In the genomic region with DNA sequence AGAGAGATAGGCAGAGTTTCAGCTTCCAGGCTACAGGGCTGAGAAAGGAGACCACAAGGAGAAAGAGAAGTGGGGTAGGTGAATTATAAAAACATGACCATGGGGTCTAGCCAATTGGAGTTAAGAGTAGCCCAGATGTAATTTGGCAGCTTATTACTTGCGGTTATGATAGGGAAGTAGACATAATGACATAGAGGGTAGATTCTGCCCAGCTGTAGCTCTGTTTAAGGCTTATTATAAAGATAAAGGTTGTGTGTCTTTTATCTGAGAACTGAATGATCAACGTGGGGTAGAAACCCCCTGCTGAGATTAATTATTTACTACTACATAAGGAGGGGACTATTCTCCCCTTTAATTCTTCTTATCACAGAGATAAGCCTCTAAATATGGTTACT, we compare ENCODE assay signal across 25 mouse cellular contexts. TPM values are rescaled to one million over a fixed set of nuclear protein-coding genes. Genes with fewer than 3 reads are reported as not detected.
DNase-seq lines count a peak whose midpoint lies in the region; ATAC-seq lines count a peak whose summit lies in the region.
"Had no signal": no experiment of that assay in that cellular context is flagged by ENCODE, and none has a peak within 500 bp of the region (broad histone marks: within the 10 kb centered on the region; RNA-seq: fewer than 3 reads in every experiment).

No protein-coding gene starts in this region.

- no peak overlapping the region for H3K27ac ChIP-seq in midbrain, embryonic 11.5 days (ENCODE audit: low read depth, low read length)
- H3K27ac ChIP-seq in midbrain, embryonic 13.5 days, result no peak overlapping the region
- H3K27ac ChIP-seq in intestine, embryonic 16.5 days (ENCODE audit: low read length), result no peak overlapping the region
- H3K27ac ChIP-seq: forebrain, embryonic 10.5 days; forebrain, embryonic 13.5 days; hindbrain, embryonic 14.5 days; hindbrain, postnatal 0 days had no signal

- H3K4me3 ChIP-seq in midbrain, embryonic 11.5 days (ENCODE audit: low read depth, low read length), result no peak overlapping the region
- H3K4me3 ChIP-seq in midbrain, embryonic 13.5 days (replicated peaks), result no peak overlapping the region
- H3K4me3 ChIP-seq in intestine, embryonic 16.5 days (ENCODE audit: low read length), result no peak overlapping the region
- H3K4me3 ChIP-seq: forebrain, embryonic 10.5 days; forebrain, embryonic 13.5 days had no signal

- 65% methylated on average over 2 of the region's 2 CpGs for WGBS in midbrain, embryonic 11.5 days
- 59% methylated on average over 2 of the region's 2 CpGs for WGBS in midbrain, embryonic 13.5 days
- 38% methylated on average over 2 of the region's 2 CpGs for WGBS in intestine, embryonic 16.5 days

- DNase-seq in midbrain, embryonic 11.5 days (ENCODE audit: low spot score, missing footprints), result peak; percentile 21
- DNase-seq in spleen, postnatal 10 days (ENCODE audit: low spot score in 2 of 2), result no peak
- no peak for DNase-seq in kidney, postnatal 4 days
- no peak for DNase-seq in cerebellum, adult 9-10 months
- DNase-seq: adrenal gland, adult 2 months; adrenal gland, postnatal 14 days; cerebellum, adult 11 months; cerebellum, adult 2 months; cerebellum, postnatal 10 days; cerebellum, postnatal 36 days; gastrocnemius, postnatal 10 days; gastrocnemius, postnatal 36 days; heart, postnatal 36 days had no signal

- no peaks in the 10 kb centered on the region for H3K9me3 ChIP-seq in midbrain, embryonic 11.5 days (ENCODE audit: control insufficient read depth, low read length)
- no peaks in the 10 kb centered on the region for H3K9me3 ChIP-seq in midbrain, embryonic 13.5 days
- no peaks in the 10 kb centered on the region for H3K9me3 ChIP-seq in intestine, embryonic 16.5 days (ENCODE audit: control insufficient read depth, low read length)
- H3K9me3 ChIP-seq: forebrain, embryonic 10.5 days; forebrain, embryonic 13.5 days had no signal

- ATAC-seq in midbrain, embryonic 11.5 days (ENCODE audit: low FRiP score), result no peak
- no peak for ATAC-seq in midbrain, embryonic 13.5 days
- ATAC-seq in common myeloid progenitor, adult 5-6 weeks (replicated peaks; ENCODE audit: low read depth, poor library complexity, severe bottlenecking), result peak; percentile 69
- peak; percentile 75 for ATAC-seq in intestine, embryonic 16.5 days
- ATAC-seq: CD4-positive, CD25-positive, alpha-beta regulatory T cell, adult 4 months; forebrain, embryonic 13.5 days; forebrain, embryonic 16.5 days; hindbrain, postnatal 0 days; inflammation-experienced regulatory T-cells, adult 6 months; Patski had no signal

- no peak overlapping the region for H3K4me2 ChIP-seq in midbrain, embryonic 11.5 days
- H3K4me2 ChIP-seq in midbrain, embryonic 13.5 days (replicated peaks), result no peak overlapping the region
- no peak overlapping the region for H3K4me2 ChIP-seq in intestine, embryonic 16.5 days (ENCODE audit: low read depth, low read length)
- H3K4me2 ChIP-seq: forebrain, embryonic 13.5 days; heart, embryonic 11.5 days; hindbrain, embryonic 14.5 days had no signal

- no peaks in the 10 kb centered on the region for H3K27me3 ChIP-seq in midbrain, embryonic 11.5 days (ENCODE audit: control insufficient read depth, insufficient read depth, low read length)
- H3K27me3 ChIP-seq in midbrain, embryonic 13.5 days, result no peaks in the 10 kb centered on the region
- H3K27me3 ChIP-seq in intestine, embryonic 16.5 days (replicated peaks; ENCODE audit: control insufficient read depth, insufficient read depth, low read length), result no peaks in the 10 kb centered on the region
- H3K27me3 ChIP-seq: forebrain, embryonic 13.5 days; Patski had no signal

- H3K36me3 ChIP-seq in midbrain, embryonic 11.5 days (ENCODE audit: control insufficient read depth, insufficient read depth, low read length), result no peaks in the 10 kb centered on the region
- no peaks in the 10 kb centered on the region for H3K36me3 ChIP-seq in midbrain, embryonic 13.5 days
- H3K36me3 ChIP-seq in intestine, embryonic 16.5 days (ENCODE audit: control insufficient read depth, insufficient read depth, low read length), result no peaks in the 10 kb centered on the region
- H3K36me3 ChIP-seq: forebrain, embryonic 10.5 days had no signal

- no peak overlapping the region for H3K9ac ChIP-seq in midbrain, embryonic 11.5 days (ENCODE audit: low read length)
- H3K9ac ChIP-seq in midbrain, embryonic 13.5 days (replicated peaks), result no peak overlapping the region
- H3K9ac ChIP-seq in intestine, embryonic 16.5 days (ENCODE audit: low read depth, low read length), result no peak overlapping the region
- H3K9ac ChIP-seq: forebrain, embryonic 13.5 days; hindbrain, embryonic 14.5 days had no signal

- no peaks in the 10 kb centered on the region for H3K4me1 ChIP-seq in midbrain, embryonic 11.5 days (ENCODE audit: control insufficient read depth, insufficient read depth, low read length)
- no peaks in the 10 kb centered on the region for H3K4me1 ChIP-seq in midbrain, embryonic 13.5 days (replicated peaks)
- H3K4me1 ChIP-seq in intestine, embryonic 16.5 days (ENCODE audit: control insufficient read depth, insufficient read depth, low read length), result 0 out of 2 replicates have a peak, but pooled peaks cover 2% of the 10 kb centered on the region
- H3K4me1 ChIP-seq: forebrain, embryonic 13.5 days had no signal

RNA-seq across cellular contexts. Expression of gene Ect2, which starts 8.7 kb away (rescaled TPM):
- polyA plus RNA-seq in midbrain, embryonic 11.5 days (2014; fragmentation: Nextera tagmentation; extraction: Ambion mirVana), result 113 and 121 TPM in 2 replicates
- polyA plus RNA-seq in midbrain, embryonic 13.5 days (2015; fragmentation: Nextera tagmentation; extraction: Ambion mirVana), result 33.1 and 33.2 TPM in 2 replicates
- 46.3 and 65.1 TPM in 2 replicates for total RNA-seq in common myeloid progenitor, adult 5-6 weeks (2017)
- polyA plus RNA-seq in intestine, embryonic 16.5 days (2015; fragmentation: Nextera tagmentation; extraction: Ambion mirVana), result 38.6 and 41.7 TPM in 2 replicates

RNA-seq across cellular contexts. Expression of gene Nceh1, which starts 20.4 kb away (rescaled TPM):
- 4.1 and 4.4 TPM in 2 replicates for polyA plus RNA-seq in midbrain, embryonic 11.5 days (2014; fragmentation: Nextera tagmentation; extraction: Ambion mirVana)
- polyA plus RNA-seq in midbrain, embryonic 13.5 days (2015; fragmentation: Nextera tagmentation; extraction: Ambion mirVana), result 4.8 and 5.1 TPM in 2 replicates
- total RNA-seq in common myeloid progenitor, adult 5-6 weeks (2017), result 17.9 and 20.2 TPM in 2 replicates
- 9.4 and 10.1 TPM in 2 replicates for polyA plus RNA-seq in intestine, embryonic 16.5 days (2015; fragmentation: Nextera tagmentation; extraction: Ambion mirVana)

Comparison
In these comparisons a context has a peak if more than half of its experiments do, and no peak if none do; other contexts are left out.
1. ATAC-seq: peak in common myeloid progenitor, adult 5-6 weeks (single experiment) and intestine, embryonic 16.5 days (single experiment); none in midbrain, embryonic 11.5 days (single experiment) and midbrain, embryonic 13.5 days (single experiment).